Mouse (Mus musculus): ENCODE results near the gene Gm17467.
"Not testable (repeated sequence)": the region's sequence is repeated elsewhere in the genome, so short reads cannot be mapped to it uniquely, and the experiment has no call there.

The Gm17467 gene

GRCm38 (mm10) chrX:123704691-123705090 lies at the start of gene Gm17467:
Gm17467 (minus strand) TSS chrX:123704791.
- not testable (repeated sequence) for DNase-seq
